Comparison of ENCODE assay signal across 21 mouse cellular contexts in genomic region chr9:80197233-80197632, GRCm38 (mm10). TPM values are rescaled to one million over a fixed set of nuclear protein-coding genes. Genes with fewer than 3 reads are reported as not detected.
A peak's percentile ranks its signal among the peaks of the same experiment; 100 is the strongest.
DNase-seq lines count a peak whose midpoint lies in the region; ATAC-seq and TF ChIP-seq lines count a peak whose summit lies in the region.
"Had no signal": no experiment of that assay in that cellular context is flagged by ENCODE, and none has a peak within 500 bp of the region (broad histone marks: within the 10 kb centered on the region; RNA-seq: fewer than 3 reads in every experiment).

No protein-coding gene starts in this region.

- TF ChIP-seq CTCF in brain, embryonic 14.5 days (IDR thresholded peaks at IDR 0.05; ENCODE audit: borderline replicate concordance, extremely low read depth, insufficient read depth, insufficient read length) = no peak

- no peak overlapping the region for H3K9ac ChIP-seq in heart, embryonic 11.5 days (ENCODE audit: low read depth, low read length)
- no peak overlapping the region for H3K9ac ChIP-seq in hindbrain, embryonic 12.5 days
- no peak overlapping the region for H3K9ac ChIP-seq in midbrain, embryonic 14.5 days (replicated peaks; ENCODE audit: low read length)
- H3K9ac ChIP-seq: kidney, embryonic 15.5 days; liver, embryonic 13.5 days; lung, embryonic 15.5 days; neural tube, embryonic 13.5 days had no signal

- H3K4me2 ChIP-seq in heart, embryonic 11.5 days = no peak overlapping the region
- no peak overlapping the region for H3K4me2 ChIP-seq in hindbrain, embryonic 12.5 days (replicated peaks)
- no peak overlapping the region for H3K4me2 ChIP-seq in midbrain, embryonic 14.5 days (ENCODE audit: low read length)
- H3K4me2 ChIP-seq: kidney, embryonic 15.5 days; liver, embryonic 13.5 days; lung, embryonic 15.5 days; neural tube, embryonic 13.5 days had no signal

- ATAC-seq in heart, embryonic 11.5 days (replicated peaks; ENCODE audit: insufficient number of reproducible peaks, low FRiP score, low TSS enrichment) = no peak
- ATAC-seq in hindbrain, embryonic 12.5 days (ENCODE audit: low FRiP score) = 0 out of 2 replicates have a peak, but pooled peaks have one; percentile 38
- no peak for ATAC-seq in midbrain, embryonic 14.5 days (ENCODE audit: low FRiP score, low TSS enrichment)
- ATAC-seq: activated CD4-positive, CD25-positive, alpha-beta regulatory T cell, adult 4 months; Patski had no signal

- no peak overlapping the region for H3K27ac ChIP-seq in heart, embryonic 11.5 days (ENCODE audit: low read depth, low read length)
- H3K27ac ChIP-seq in hindbrain, embryonic 12.5 days = no peak overlapping the region
- no peak overlapping the region for H3K27ac ChIP-seq in midbrain, embryonic 14.5 days (replicated peaks; ENCODE audit: low read depth, low read length)
- H3K27ac ChIP-seq: embryonic facial prominence, embryonic 10.5 days; kidney, embryonic 15.5 days; limb, embryonic 10.5 days; liver, embryonic 13.5 days; lung, embryonic 15.5 days; neural tube, embryonic 13.5 days had no signal

- peak; percentile 34 for DNase-seq in heart, adult 11 months
- peak; percentile 49 for DNase-seq in brain, embryonic 14.5 days (ENCODE audit: low read depth)
- peak; percentile 46 for DNase-seq in midbrain, embryonic 14.5 days
- no peak for DNase-seq in cerebellum, adult 18-20 months
- DNase-seq in layer of hippocampus, postnatal 14 days (ENCODE audit: low spot score in 2 of 2) = no peak
- DNase-seq: adrenal gland, postnatal 36 days; cerebellum, adult 9-11 months; gastrocnemius, postnatal 14 days; heart, postnatal 10 days; liver, embryonic 13.5 days; spleen, adult 18-20 months; thymus, adult 18-20 months had no signal

- WGBS in heart, embryonic 11.5 days (ENCODE audit: insufficient replicate concordance) = 65% methylated on average over 6 of the region's 6 CpGs
- WGBS in hindbrain, embryonic 12.5 days = 27% methylated on average over 6 of the region's 6 CpGs
- 9% methylated on average over 6 of the region's 6 CpGs for WGBS in midbrain, embryonic 14.5 days

- no peaks in the 10 kb centered on the region for H3K27me3 ChIP-seq in heart, embryonic 11.5 days (ENCODE audit: control insufficient read depth, insufficient read depth, low read length)
- H3K27me3 ChIP-seq in hindbrain, embryonic 12.5 days = no peaks in the 10 kb centered on the region
- H3K27me3 ChIP-seq in midbrain, embryonic 14.5 days (ENCODE audit: control insufficient read depth, insufficient read depth, low read length) = no peaks in the 10 kb centered on the region
- H3K27me3 ChIP-seq: kidney, embryonic 15.5 days; liver, embryonic 13.5 days; lung, embryonic 15.5 days; neural tube, embryonic 13.5 days; Patski had no signal

- no peak for TF ChIP-seq POLR2A in brain, embryonic 14.5 days (IDR thresholded peaks at IDR 0.05; ENCODE audit: borderline replicate concordance, extremely low read depth, insufficient read depth, insufficient read length, poor library complexity, severe bottlenecking)

- no peaks in the 10 kb centered on the region for H3K9me3 ChIP-seq in heart, embryonic 11.5 days (replicated peaks; ENCODE audit: control insufficient read depth, low read length)
- H3K9me3 ChIP-seq in hindbrain, embryonic 12.5 days (replicated peaks) = no peaks in the 10 kb centered on the region
- no peaks in the 10 kb centered on the region for H3K9me3 ChIP-seq in midbrain, embryonic 14.5 days (ENCODE audit: control insufficient read depth, low read length)
- H3K9me3 ChIP-seq: embryonic facial prominence, embryonic 10.5 days; kidney, embryonic 15.5 days; limb, embryonic 10.5 days; liver, embryonic 13.5 days; lung, embryonic 15.5 days; neural tube, embryonic 13.5 days had no signal

- H3K4me3 ChIP-seq in heart, embryonic 11.5 days (ENCODE audit: low read depth, low read length) = no peak overlapping the region
- H3K4me3 ChIP-seq in hindbrain, embryonic 12.5 days = no peak overlapping the region
- H3K4me3 ChIP-seq in midbrain, embryonic 14.5 days (replicated peaks; ENCODE audit: low read depth, low read length) = no peak overlapping the region
- H3K4me3 ChIP-seq: embryonic facial prominence, embryonic 10.5 days; kidney, embryonic 15.5 days; limb, embryonic 10.5 days; liver, embryonic 13.5 days; lung, embryonic 15.5 days; neural tube, embryonic 13.5 days had no signal

- no peaks in the 10 kb centered on the region for H3K36me3 ChIP-seq in heart, embryonic 11.5 days (ENCODE audit: control insufficient read depth, insufficient read depth, low read length)
- no peaks in the 10 kb centered on the region for H3K36me3 ChIP-seq in hindbrain, embryonic 12.5 days
- no peaks in the 10 kb centered on the region for H3K36me3 ChIP-seq in midbrain, embryonic 14.5 days (ENCODE audit: control insufficient read depth, insufficient read depth, low read length)
- H3K36me3 ChIP-seq: embryonic facial prominence, embryonic 10.5 days; kidney, embryonic 15.5 days; limb, embryonic 10.5 days; liver, embryonic 13.5 days; lung, embryonic 15.5 days; neural tube, embryonic 13.5 days had no signal

- peaks cover 19% of the 10 kb centered on the region for H3K4me1 ChIP-seq in heart, embryonic 11.5 days (ENCODE audit: control insufficient read depth, insufficient read depth, low read length)
- peaks cover 6% of the 10 kb centered on the region for H3K4me1 ChIP-seq in hindbrain, embryonic 12.5 days
- H3K4me1 ChIP-seq in midbrain, embryonic 14.5 days (ENCODE audit: control insufficient read depth, insufficient read depth, low read length) = peaks cover 15% of the 10 kb centered on the region; the same call in 1 of the 2 replicates
- H3K4me1 ChIP-seq: liver, embryonic 13.5 days had no signal

RNA-seq across cellular contexts. Expression of gene Myo6, which starts 32.4 kb away (rescaled TPM):
- 13.9 and 14.1 TPM in 2 replicates for polyA plus RNA-seq in heart, embryonic 11.5 days (2014; fragmentation: Nextera tagmentation; extraction: Ambion mirVana)
- polyA plus RNA-seq in brain, embryonic 14.5 days (2012; rRNA removed) = 8.7 and 17.1 TPM in 2 replicates
- polyA plus RNA-seq in hindbrain, embryonic 12.5 days (2016; fragmentation: Nextera tagmentation; extraction: Ambion mirVana) = 16.1 and 19.6 TPM in 2 replicates
- polyA plus RNA-seq in midbrain, embryonic 14.5 days (2014; fragmentation: Nextera tagmentation; extraction: Ambion mirVana) = 15.4 and 21.7 TPM in 2 replicates
- 10 to 100 TPM; 75.1 to 75.9 TPM for total RNA-seq in layer of hippocampus, postnatal 14 days (2021)

Comparison
In these comparisons a context has a peak if more than half of its experiments do, and no peak if none do; other contexts are left out.
1. DNase-seq: peak in heart, adult 11 months (single experiment), brain, embryonic 14.5 days (single experiment) and midbrain, embryonic 14.5 days (single experiment); none in cerebellum, adult 18-20 months (0 of 2) and layer of hippocampus, postnatal 14 days (0 of 2).